Mouse (Mus musculus) megakaryocyte, embryonic 14.5 days (primary cell): ENCODE data around the gene Cks1b.

Source experiments
- FLI1 ChIP-seq: IDR thresholded peaks from 2 replicates; pipeline ENCODE4 v1.6.1; 2012; ENCODE audit warnings: low read length, inconsistent platforms, mixed read lengths
- GATA1 ChIP-seq: IDR thresholded peaks from 3 replicates; pipeline ENCODE4 v1.6.1; 2012; ENCODE audit warnings: mixed read lengths, low read length, inconsistent platforms, borderline replicate concordance

DNA sequence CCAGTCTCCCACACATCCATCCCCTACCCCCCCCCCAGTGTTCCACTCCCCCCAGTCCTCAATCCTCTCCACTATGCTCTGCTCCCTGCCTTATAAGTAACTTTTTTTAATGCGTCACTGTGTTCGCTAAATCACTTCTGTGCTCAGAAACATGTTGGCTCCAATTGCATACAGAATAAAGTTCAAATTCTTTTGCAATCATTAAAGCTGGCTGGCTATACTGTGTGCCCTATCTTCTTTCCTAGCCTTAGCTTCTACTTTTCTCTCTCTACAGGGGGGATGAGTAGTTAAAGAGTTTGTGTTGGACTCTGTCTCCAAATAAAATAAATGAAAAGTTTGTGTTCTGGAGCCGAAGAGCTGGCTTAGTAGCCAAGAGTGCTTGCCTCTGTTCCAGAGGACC, 8.5 kb downstream of the Cks1b start:
- no peak for TF ChIP-seq GATA1
- TF ChIP-seq FLI1 = no peak
